ENCODE assay signal across 31 mouse cellular contexts in the genomic region with DNA sequence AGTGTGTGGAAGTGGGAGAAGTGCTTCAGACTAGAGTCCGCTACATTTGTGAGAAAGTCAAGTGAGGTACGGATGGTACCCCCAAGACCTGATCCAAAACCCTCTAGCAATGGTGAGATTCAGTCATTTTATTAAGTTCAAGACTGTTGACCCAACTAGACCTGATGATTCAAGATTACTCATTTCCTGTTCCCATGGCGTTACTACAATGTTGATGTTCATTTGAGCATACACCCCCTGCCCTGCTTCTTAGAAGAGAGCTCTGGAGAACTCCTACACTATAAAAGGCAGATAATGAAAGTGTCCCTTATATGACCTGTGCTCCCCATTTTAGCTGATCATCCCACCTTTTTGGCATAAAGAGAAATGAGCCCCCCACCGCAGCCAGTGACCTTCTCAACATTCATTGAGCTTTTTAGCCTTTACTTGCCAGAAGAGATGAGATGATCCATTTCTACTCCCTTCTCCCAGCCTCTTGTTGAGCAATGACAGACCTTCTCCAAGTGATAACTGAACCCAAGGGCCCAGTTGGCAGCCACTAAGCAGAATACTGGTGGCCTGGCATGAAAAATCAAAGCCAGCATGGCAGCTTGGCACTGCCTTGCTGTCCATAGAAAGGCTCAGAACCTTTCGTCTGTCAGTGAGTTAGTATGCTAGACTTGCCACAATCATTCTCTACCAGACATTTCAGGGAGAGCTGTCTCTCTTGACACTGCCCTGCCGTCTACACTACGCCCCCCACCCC. TPM values are rescaled to one million over a fixed set of nuclear protein-coding genes. Genes with fewer than 3 reads are reported as not detected.
DNase-seq lines count a peak whose midpoint lies in the region; ATAC-seq and TF ChIP-seq lines count a peak whose summit lies in the region.
"Had no signal": no experiment of that assay in that cellular context is flagged by ENCODE, and none has a peak within 500 bp of the region (broad histone marks: within the 10 kb centered on the region; RNA-seq: fewer than 3 reads in every experiment).

No protein-coding gene starts in this region.

- no peak for TF ChIP-seq CTCF in liver, adult 2 months (IDR thresholded peaks at IDR 0.05; ENCODE audit: low read depth, low read length)
- TF ChIP-seq CTCF in liver, postnatal 0 days (IDR thresholded peaks at IDR 0.05; ENCODE audit: low read depth) = no peak
- no peak for TF ChIP-seq CTCF in lung, postnatal 0 days (IDR thresholded peaks at IDR 0.05)

- WGBS in liver, adult 2 months = 85% methylated on average over 7 of the region's 7 CpGs
- WGBS in liver, postnatal 0 days (ENCODE audit: insufficient replicate concordance) = 75% methylated on average over 7 of the region's 7 CpGs
- 85% methylated on average over 7 of the region's 7 CpGs for WGBS in lung, postnatal 0 days

- H3K4me2 ChIP-seq in liver, postnatal 0 days (ENCODE audit: low read depth, low read length) = no peak overlapping the region
- H3K4me2 ChIP-seq in lung, postnatal 0 days (replicated peaks; ENCODE audit: low read depth, low read length) = no peak overlapping the region
- H3K4me2 ChIP-seq: embryonic facial prominence, embryonic 15.5 days; forebrain, embryonic 13.5 days; heart, embryonic 15.5 days; hindbrain, embryonic 12.5 days; intestine, embryonic 15.5 days; limb, embryonic 15.5 days; lung, embryonic 14.5 days; midbrain, embryonic 12.5 days; neural tube, embryonic 13.5 days had no signal

- no peak overlapping the region for H3K27ac ChIP-seq in liver, adult 2 months (replicated peaks; ENCODE audit: insufficient read depth, low read depth, low read length)
- no peak overlapping the region for H3K27ac ChIP-seq in liver, postnatal 0 days (ENCODE audit: low read depth)
- no peak overlapping the region for H3K27ac ChIP-seq in lung, postnatal 0 days (ENCODE audit: low read length)
- H3K27ac ChIP-seq: embryonic facial prominence, embryonic 10.5 days; embryonic facial prominence, embryonic 15.5 days; forebrain, embryonic 13.5 days; heart, embryonic 15.5 days; hindbrain, embryonic 12.5 days; hindbrain, postnatal 0 days; intestine, embryonic 15.5 days; limb, embryonic 10.5 days; limb, embryonic 15.5 days; liver, embryonic 14.5 days; midbrain, embryonic 12.5 days; neural tube, embryonic 13.5 days; stomach, postnatal 0 days had no signal

- H3K9ac ChIP-seq in liver, adult 2 months (ENCODE audit: low read depth, low read length) = no peak overlapping the region
- no peak overlapping the region for H3K9ac ChIP-seq in liver, postnatal 0 days (replicated peaks)
- H3K9ac ChIP-seq in lung, postnatal 0 days (replicated peaks; ENCODE audit: low read depth) = no peak overlapping the region
- H3K9ac ChIP-seq: embryonic facial prominence, embryonic 15.5 days; forebrain, embryonic 13.5 days; heart, embryonic 15.5 days; hindbrain, embryonic 12.5 days; intestine, embryonic 15.5 days; limb, embryonic 15.5 days; liver, embryonic 14.5 days; lung, embryonic 14.5 days; midbrain, embryonic 12.5 days; neural tube, embryonic 13.5 days had no signal

- no peaks in the 10 kb centered on the region for H3K27me3 ChIP-seq in liver, adult 2 months (ENCODE audit: control insufficient read depth, insufficient read depth, low read length)
- no peaks in the 10 kb centered on the region for H3K27me3 ChIP-seq in liver, postnatal 0 days (ENCODE audit: insufficient read depth, low read length)
- no peaks in the 10 kb centered on the region for H3K27me3 ChIP-seq in lung, postnatal 0 days (replicated peaks; ENCODE audit: insufficient read depth, low read length)
- H3K27me3 ChIP-seq: embryonic facial prominence, embryonic 15.5 days; forebrain, embryonic 13.5 days; heart, embryonic 15.5 days; hindbrain, embryonic 12.5 days; intestine, embryonic 15.5 days; limb, embryonic 15.5 days; midbrain, embryonic 12.5 days; neural tube, embryonic 13.5 days had no signal

- TF ChIP-seq POLR2A in liver, adult 2 months (IDR thresholded peaks at IDR 0.05; ENCODE audit: extremely low read depth, insufficient read depth, low read length) = no peak

- no peak overlapping the region for H3K4me3 ChIP-seq in liver, adult 2 months (ENCODE audit: insufficient read depth, low read depth, low read length)
- H3K4me3 ChIP-seq in liver, postnatal 0 days (ENCODE audit: low read depth, low read length) = no peak overlapping the region
- H3K4me3 ChIP-seq in lung, postnatal 0 days (ENCODE audit: low read depth, low read length) = no peak overlapping the region
- H3K4me3 ChIP-seq: embryonic facial prominence, embryonic 10.5 days; embryonic facial prominence, embryonic 15.5 days; forebrain, embryonic 13.5 days; heart, embryonic 15.5 days; hindbrain, embryonic 12.5 days; intestine, embryonic 15.5 days; limb, embryonic 10.5 days; limb, embryonic 15.5 days; midbrain, embryonic 12.5 days; neural tube, embryonic 13.5 days had no signal

- peak; percentile 7 to 12 for DNase-seq in cerebellum, postnatal 36 days
- DNase-seq in cerebellum, adult 8-10 months = no peak
- peak; percentile 70 for DNase-seq in liver, adult 2 months (ENCODE audit: extremely low read depth, low read depth, low spot score)
- DNase-seq in liver, postnatal 0 days = no peak
- DNase-seq in adipocyte (ENCODE audit: low spot score) = peak; percentile 39
- DNase-seq in lung, postnatal 0 days (ENCODE audit: low spot score) = no peak
- DNase-seq: adrenal gland, adult 2 months; cerebellum, adult 18-20 months; gastrocnemius, postnatal 25 days; kidney, adult 2 months; kidney, postnatal 36 days; lung, embryonic 14.5 days; right cerebral cortex, postnatal 4 days; thymus, adult 18-20 months; thymus, postnatal 25 days had no signal

- H3K9me3 ChIP-seq in liver, postnatal 0 days (ENCODE audit: low read length) = no peaks in the 10 kb centered on the region
- no peaks in the 10 kb centered on the region for H3K9me3 ChIP-seq in lung, postnatal 0 days (ENCODE audit: low read length)
- H3K9me3 ChIP-seq: embryonic facial prominence, embryonic 10.5 days; embryonic facial prominence, embryonic 15.5 days; forebrain, embryonic 13.5 days; G1E; heart, embryonic 15.5 days; hindbrain, embryonic 12.5 days; intestine, embryonic 15.5 days; limb, embryonic 10.5 days; limb, embryonic 15.5 days; midbrain, embryonic 12.5 days; neural tube, embryonic 13.5 days had no signal

- H3K79me2 ChIP-seq in liver, adult 2 months (ENCODE audit: control insufficient read depth, insufficient read depth, low read length) = no peaks in the 10 kb centered on the region

- ATAC-seq in liver, postnatal 0 days = no peak
- ATAC-seq in lung, postnatal 0 days = no peak
- ATAC-seq in megakaryocyte-erythroid progenitor cell, adult 5-6 weeks (replicated peaks; ENCODE audit: low FRiP score, low TSS enrichment, poor library complexity, severe bottlenecking) = no peak
- ATAC-seq: forebrain, embryonic 13.5 days; hindbrain, postnatal 0 days; intestine, embryonic 15.5 days had no signal

- H3K36me3 ChIP-seq in liver, adult 2 months (ENCODE audit: control insufficient read depth, insufficient read depth, low read length) = peaks cover 48% of the 10 kb centered on the region
- H3K36me3 ChIP-seq in liver, postnatal 0 days (replicated peaks; ENCODE audit: insufficient read depth, low read length) = no peaks in the 10 kb centered on the region
- no peaks in the 10 kb centered on the region for H3K36me3 ChIP-seq in lung, postnatal 0 days (ENCODE audit: insufficient read depth, low read length)
- H3K36me3 ChIP-seq: embryonic facial prominence, embryonic 10.5 days; embryonic facial prominence, embryonic 15.5 days; G1E; heart, embryonic 15.5 days; hindbrain, embryonic 12.5 days; intestine, embryonic 15.5 days; limb, embryonic 10.5 days; limb, embryonic 15.5 days; midbrain, embryonic 12.5 days; neural tube, embryonic 13.5 days had no signal

- no peak for TF ChIP-seq EP300 in liver, postnatal 0 days (IDR thresholded peaks at IDR 0.05; ENCODE audit: low read depth)
- TF ChIP-seq EP300 in lung, postnatal 0 days (IDR thresholded peaks at IDR 0.05) = no peak

- H3K4me1 ChIP-seq in liver, adult 2 months (ENCODE audit: control insufficient read depth, insufficient read depth, low read length) = no peaks in the 10 kb centered on the region; the same call in 1 of the 2 replicates
- H3K4me1 ChIP-seq in liver, postnatal 0 days (ENCODE audit: insufficient read depth) = no peaks in the 10 kb centered on the region
- no peaks in the 10 kb centered on the region for H3K4me1 ChIP-seq in lung, postnatal 0 days (ENCODE audit: insufficient read depth, low read depth, low read length)
- H3K4me1 ChIP-seq: embryonic facial prominence, embryonic 10.5 days; forebrain, embryonic 13.5 days; heart, embryonic 15.5 days; hindbrain, embryonic 12.5 days; intestine, embryonic 15.5 days; midbrain, embryonic 12.5 days had no signal

RNA-seq across cellular contexts. Expression of gene Enpep, which starts 18.7 kb away (rescaled TPM):
- total RNA-seq in liver, adult 2 months (2014; rRNA removed) = 74.6 and 82.6 TPM in 2 replicates
- polyA plus RNA-seq in liver, adult 2 months (2012; rRNA removed) = 21.1 TPM in 2 replicates
- polyA plus RNA-seq in liver, postnatal 0 days (2015; fragmentation: Nextera tagmentation; extraction: Ambion mirVana) = 7.8 and 8.6 TPM in 2 replicates
- 106 and 118 TPM in 2 replicates for polyA plus RNA-seq in lung, postnatal 0 days (2015; fragmentation: Nextera tagmentation; extraction: Ambion mirVana)
- total RNA-seq in megakaryocyte-erythroid progenitor cell, adult 5-6 weeks (2014; fragmentation: Nextera tagmentation) = 2.4 TPM in 1 of 2 replicates, not detected in the other
- not detected in 2 replicates for total RNA-seq in megakaryocyte-erythroid progenitor cell, adult 5-6 weeks (2017)
- total RNA-seq: megakaryocyte progenitor cell, adult 5-6 weeks had no signal
- polyA plus RNA-seq: G1E had no signal

Comparison
In these comparisons a context has a peak if more than half of its experiments do, and no peak if none do; other contexts are left out.
1. DNase-seq: peak in cerebellum, postnatal 36 days (2 of 2), liver, adult 2 months (single experiment) and adipocyte (single experiment); none in cerebellum, adult 8-10 months (single experiment), liver, postnatal 0 days (single experiment) and lung, postnatal 0 days (single experiment).